Mouse (Mus musculus): Measurements from ENCODE around the gene Abhd6.
"Not testable (repeated sequence)": the region's sequence is repeated elsewhere in the genome, so short reads cannot be mapped to it uniquely, and the experiment has no call there.

Abhd6 gene

DNA sequence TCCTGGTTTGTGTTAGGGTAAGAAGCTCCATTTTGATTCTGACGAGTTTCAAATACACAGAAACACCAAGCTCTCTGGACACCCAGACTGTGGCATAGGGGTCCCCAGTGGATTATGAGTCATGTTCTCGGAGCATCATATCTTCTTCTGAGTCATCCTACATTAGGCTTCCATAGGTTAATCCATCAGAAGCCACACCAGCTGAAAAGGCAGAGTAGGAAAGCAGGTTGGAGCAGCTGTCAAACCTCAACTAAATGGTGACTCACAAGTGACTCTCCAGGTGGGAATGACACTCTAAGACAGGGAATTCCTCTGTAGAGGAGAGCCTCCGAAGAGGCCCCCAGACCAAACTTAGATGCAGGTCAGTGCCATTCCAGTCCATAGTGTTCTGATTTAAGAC, 3.7 kb upstream of the Abhd6 start:
- ATAC-seq (ENCODE audit: low TSS enrichment) = no peak

- ATAC-seq (ENCODE audit: low TSS enrichment) = no peak
Observed at GRCm38 (mm10) chr14:7999435-7999834, 3.3 kb upstream of the Abhd6 start.

GRCm38 (mm10) chr14:8000247-8000646, 2.5 kb upstream of the Abhd6 start:
- no peak for ATAC-seq (ENCODE audit: low TSS enrichment)

- ATAC-seq (ENCODE audit: low TSS enrichment) = peak; percentile 45
Observed at GRCm38 (mm10) chr14:8000831-8001685, 1.6 kb upstream of the Abhd6 start.

DNA sequence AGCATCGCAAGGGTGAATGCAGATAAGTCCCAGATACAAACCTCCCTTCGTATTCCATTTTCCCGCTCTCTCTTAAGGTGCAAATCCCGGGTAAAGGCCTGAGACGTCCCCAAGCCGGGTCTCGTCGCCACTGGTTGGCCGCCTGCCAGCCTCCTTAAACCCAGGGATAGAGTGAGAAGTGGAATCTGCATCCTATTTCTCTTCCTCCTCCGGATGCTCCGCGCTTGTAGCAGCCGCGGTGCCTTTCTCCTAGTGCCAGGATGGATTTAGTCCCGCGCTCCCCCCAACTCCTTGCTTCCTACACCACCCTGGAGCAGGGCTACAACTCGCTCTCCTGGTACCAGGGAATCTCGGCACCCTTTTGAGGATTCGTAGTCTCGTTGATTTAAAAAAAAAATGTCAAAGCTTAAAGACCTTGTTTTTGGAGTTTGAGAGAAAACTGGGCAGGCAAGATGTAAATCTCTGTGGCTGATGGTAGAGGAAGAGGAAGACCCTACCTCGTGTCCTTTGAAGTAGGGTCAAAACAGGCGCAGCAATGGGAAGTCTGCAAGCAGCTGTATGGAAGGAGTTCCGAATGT, 480 bp downstream of the Abhd6 start:
- peak; percentile 52 for ATAC-seq (ENCODE audit: low TSS enrichment)

- ATAC-seq (ENCODE audit: low TSS enrichment) = no peak
Observed at GRCm38 (mm10) chr14:8003727-8004670, 1.3 kb downstream of the Abhd6 start.

DNA sequence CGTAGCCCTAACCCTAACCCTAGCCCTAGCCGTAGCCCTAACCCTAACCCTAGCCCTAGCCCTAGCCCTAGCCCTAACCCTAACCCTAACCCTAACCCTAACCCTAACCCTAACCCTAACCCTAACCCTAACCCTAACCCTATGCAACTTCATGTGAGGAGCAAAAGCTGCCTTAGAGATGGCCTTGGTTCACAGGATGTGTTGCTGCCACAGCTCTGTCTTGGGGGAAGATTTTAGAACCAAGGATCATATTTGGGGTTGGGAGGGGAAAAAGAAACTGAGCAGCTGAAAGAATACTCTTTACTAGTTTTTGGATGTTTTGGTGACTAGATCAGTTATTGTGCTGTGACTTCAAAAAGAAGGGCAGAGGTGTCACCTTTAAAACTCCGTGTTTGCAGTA, 3.4 kb downstream of the Abhd6 start:
- not testable (repeated sequence) for ATAC-seq (ENCODE audit: low TSS enrichment)

DNA sequence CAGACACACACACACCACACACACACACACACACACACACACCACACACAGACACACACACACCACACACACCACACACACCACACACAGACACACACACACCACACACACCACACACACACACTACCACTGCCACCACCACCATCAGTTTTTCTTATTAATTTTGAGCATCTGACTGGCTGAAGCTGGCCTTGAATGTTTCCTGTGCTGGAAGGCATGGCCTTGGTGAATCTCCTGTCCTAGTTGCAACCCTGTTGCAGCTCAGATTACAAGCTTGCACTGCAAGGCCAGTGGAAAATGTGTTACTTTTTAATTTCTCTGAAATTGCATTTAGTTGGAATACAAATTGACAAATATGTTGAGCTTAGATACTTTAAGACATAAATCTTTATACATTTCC, 4.4 kb downstream of the Abhd6 start:
- no peak for ATAC-seq (ENCODE audit: low TSS enrichment)

DNA sequence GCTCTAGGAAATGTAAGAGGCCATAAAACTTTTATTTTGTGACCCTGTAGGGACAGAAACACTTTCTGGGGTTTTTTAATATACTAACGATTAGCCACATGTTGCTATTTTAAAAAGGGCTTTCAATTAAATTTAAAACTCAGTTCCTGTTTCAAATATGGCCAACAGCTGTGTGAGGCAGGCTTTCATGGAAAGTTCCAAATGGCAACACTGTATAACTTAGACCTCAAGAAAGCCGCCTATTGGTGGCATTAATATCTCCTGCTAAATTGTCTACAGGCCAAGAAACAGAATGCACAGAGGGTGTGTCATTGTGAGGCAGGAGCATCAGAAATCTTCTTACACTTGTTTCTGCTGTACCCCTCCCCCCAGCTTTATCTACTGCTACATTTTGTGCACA, 4.8 kb downstream of the Abhd6 start:
- ATAC-seq (ENCODE audit: low TSS enrichment) = no peak

DNA sequence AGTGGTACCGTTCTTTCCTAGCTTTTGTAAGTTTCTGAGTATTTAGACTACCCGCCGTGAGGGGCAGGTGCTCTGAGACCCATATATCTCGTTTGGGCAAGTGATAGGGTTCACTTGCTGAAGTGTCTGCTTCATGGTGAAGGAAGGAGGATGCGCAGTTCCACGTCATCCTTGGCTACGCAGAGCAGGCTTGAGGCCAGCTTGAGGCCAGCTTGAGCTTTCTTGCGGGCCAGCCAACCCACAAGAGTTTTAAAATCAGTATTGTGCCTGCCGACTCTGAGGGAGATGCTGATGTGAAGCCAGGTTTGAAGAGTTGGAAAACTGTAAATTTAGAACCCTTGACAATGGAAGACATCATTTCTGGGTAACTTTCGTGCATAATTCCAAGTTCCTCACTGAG, 5.2 kb downstream of the Abhd6 start:
- ATAC-seq (ENCODE audit: low TSS enrichment) = peak; percentile 50

- ATAC-seq (ENCODE audit: low TSS enrichment) = no peak
Observed at GRCm38 (mm10) chr14:8011297-8011696, 8.6 kb downstream of the Abhd6 start.

GRCm38 (mm10) chr14:8011938-8012337, 9.2 kb downstream of the Abhd6 start:
- no peak for ATAC-seq (ENCODE audit: low TSS enrichment)

DNA sequence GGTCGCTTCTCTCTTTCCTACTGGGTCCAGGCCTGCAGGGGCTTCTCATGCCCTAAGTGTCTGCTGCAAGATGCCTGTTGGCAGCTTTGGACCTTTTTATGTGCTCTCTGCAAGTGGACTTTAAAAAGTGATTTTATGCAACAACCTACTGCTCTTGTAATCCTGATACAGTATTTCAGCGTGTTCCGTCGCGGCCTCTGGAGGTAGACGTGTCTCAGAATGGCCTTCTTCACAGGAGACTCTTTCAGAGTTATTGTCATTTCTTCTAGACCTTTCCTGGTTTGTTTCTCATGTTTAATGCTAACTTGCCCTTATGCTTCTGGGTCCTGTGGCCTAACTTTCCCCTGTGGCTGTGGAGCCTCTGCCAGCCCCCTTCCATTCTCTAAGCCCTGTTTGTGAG, 13.1 kb downstream of the Abhd6 start:
- ATAC-seq (ENCODE audit: low TSS enrichment) = no peak

DNA sequence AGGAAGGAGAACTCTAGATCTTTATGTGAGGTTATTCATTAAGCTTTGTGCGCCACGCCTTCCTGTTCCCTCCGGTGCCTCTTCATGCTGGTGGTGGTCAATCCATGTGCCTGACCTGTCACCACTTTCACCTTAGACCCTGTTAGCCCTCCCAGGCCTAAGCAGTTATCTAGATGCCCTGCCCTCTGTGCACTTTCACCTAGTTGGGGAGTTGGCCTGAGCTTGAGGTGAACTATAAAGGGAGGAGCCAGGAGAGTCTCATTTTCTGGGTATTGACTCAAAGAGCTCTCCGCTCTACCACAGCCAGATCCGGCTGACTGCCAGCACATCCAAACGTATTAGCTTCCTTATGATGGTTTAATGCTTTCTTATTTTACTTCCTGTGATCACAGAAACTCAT, 13.6 kb downstream of the Abhd6 start:
- ATAC-seq (ENCODE audit: low TSS enrichment) = no peak

GRCm38 (mm10) chr14:8016951-8017350, 14.2 kb downstream of the Abhd6 start:
- ATAC-seq (ENCODE audit: low TSS enrichment) = no peak

- ATAC-seq (ENCODE audit: low TSS enrichment) = no peak
Observed at GRCm38 (mm10) chr14:8020011-8020410, 17.3 kb downstream of the Abhd6 start.

- peak; percentile 46; the same call in 1 of the 2 replicates for ATAC-seq (ENCODE audit: low TSS enrichment)
Observed at GRCm38 (mm10) chr14:8020546-8020945, 17.8 kb downstream of the Abhd6 start.

DNA sequence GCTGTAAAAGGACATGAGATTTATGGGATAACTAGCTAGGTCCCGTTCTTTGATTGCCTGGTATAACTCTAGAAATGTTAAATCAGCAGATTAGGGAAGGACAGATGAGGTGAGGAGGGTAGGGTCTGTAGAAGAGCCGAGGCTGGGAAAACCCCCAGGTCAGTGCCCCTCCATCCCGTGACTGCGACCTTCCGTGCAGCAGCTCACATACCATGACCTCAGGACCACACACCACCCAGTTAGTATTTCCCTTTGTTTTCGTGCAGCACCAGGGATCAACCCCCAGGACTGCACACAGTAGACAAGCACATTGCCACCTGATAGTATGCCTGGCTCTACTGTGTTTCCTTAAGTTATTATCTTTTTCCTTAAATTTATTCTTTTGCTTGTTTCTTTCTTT, 21.8 kb downstream of the Abhd6 start:
- ATAC-seq (ENCODE audit: low TSS enrichment) = no peak

- ATAC-seq (ENCODE audit: low TSS enrichment) = no peak
Observed at GRCm38 (mm10) chr14:8024936-8025335, 22.2 kb downstream of the Abhd6 start.

DNA sequence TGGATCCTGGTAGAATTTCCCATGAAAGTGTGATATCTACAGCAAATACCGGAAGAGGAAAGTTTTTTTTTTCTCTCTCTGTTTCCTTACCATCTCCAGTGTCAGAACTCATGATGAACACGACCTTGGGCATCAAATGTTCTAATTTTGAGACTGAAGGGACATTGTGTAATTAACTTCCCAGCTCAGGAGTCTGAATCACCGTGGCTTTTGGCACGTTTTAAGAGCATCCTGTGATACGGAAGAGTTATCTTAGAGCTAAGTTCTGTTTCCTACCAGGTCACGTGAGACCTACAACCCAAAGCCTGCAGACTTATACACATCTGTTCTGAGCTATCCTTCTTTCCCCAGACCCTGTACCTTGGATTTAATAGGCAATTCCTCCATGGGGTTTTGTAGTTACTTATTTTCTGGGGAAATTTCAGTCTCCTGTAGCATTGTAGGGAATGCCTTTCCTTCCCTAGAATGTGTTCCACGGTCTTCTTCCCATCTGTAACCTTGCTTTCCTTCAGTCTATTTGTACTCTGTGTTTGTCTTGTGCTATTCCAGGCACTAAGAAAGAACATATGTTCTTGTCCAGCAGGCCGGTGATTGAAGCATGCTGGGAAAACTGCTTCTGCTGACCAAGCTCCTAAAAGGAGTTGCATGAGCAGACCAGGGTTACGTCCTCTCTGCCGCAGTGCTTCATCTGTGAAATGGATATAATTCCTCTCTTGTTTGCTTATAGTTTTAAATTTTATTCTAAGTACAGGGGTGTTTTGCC, 24.2 kb downstream of the Abhd6 start:
- ATAC-seq (ENCODE audit: low TSS enrichment) = peak; percentile 66

DNA sequence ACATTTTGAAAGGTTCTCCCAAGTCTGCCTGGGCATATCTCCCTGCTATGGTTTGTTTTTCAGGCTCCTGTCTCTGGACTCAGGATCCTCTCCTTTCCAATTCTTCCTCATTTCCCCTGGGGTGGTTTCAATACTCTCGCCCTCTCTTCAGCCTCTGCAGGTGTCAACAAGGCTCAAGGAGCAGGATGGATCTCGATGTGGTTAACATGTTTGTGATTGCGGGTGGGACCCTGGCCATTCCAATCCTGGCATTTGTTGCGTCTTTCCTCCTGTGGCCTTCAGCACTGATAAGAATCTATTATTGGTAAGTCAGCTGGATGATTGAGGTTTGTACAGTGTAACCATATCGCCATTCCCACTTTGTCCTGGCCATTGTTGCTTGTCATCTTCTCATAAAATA, 25.4 kb downstream of the Abhd6 start:
- ATAC-seq (ENCODE audit: low TSS enrichment) = no peak

- no peak for ATAC-seq (ENCODE audit: low TSS enrichment)
Observed at GRCm38 (mm10) chr14:8029752-8030151, 27.1 kb downstream of the Abhd6 start.

Measured in frontal cortex, adult (tissue).